Mouse (Mus musculus) MEL (cell line): ENCODE measurements around the gene Slit1. TPM values are rescaled to one million over a fixed set of nuclear protein-coding genes. Genes with fewer than 3 reads are reported as not detected.

Experiments used
- DNase-seq: peaks from one replicate; pipeline ENCODE4 v3.0.0; 2011; ENCODE audit warnings: low read depth, low spot score
- H3K27ac ChIP-seq: 2 replicates; pipeline ENCODE4 v1.5.1; 2012; ENCODE audit warnings: low read depth, mild to moderate bottlenecking, control low read depth, low read length, moderate library complexity; ENCODE audit not compliant: control insufficient read depth
- H3K27me3 ChIP-seq, 2 experiments: fragments of 150-350 bp in 1 of 2; sonication (generic) in 1 of 2; 2 replicates each; pipeline ENCODE4 v1.6.1; 2012; ENCODE audit warnings: low read length in 2 of 2, mild to moderate bottlenecking in 2 of 2, improper control_type of control experiment in 1 of 2, moderate library complexity in 1 of 2; ENCODE audit not compliant: insufficient read depth in 2 of 2, control insufficient read depth in 1 of 2
- H3K36me3 ChIP-seq, 2 experiments: 2 replicates each; pipeline ENCODE4 v1.6.1; 2012 to 2014; ENCODE audit warnings: low read length in 2 of 2, improper control_type of control experiment in 1 of 2, inconsistent platforms in 1 of 2, mild to moderate bottlenecking in 1 of 2; ENCODE audit not compliant: insufficient read depth in 2 of 2, control insufficient read depth in 1 of 2
- H3K4me1 ChIP-seq, 2 experiments: fragments of 150-350 bp in 1 of 2; sonication (generic) in 1 of 2; 2 replicates each; pipeline ENCODE4 v1.6.1; 2012; ENCODE audit warnings: low read length in 2 of 2, improper control_type of control experiment in 1 of 2, mild to moderate bottlenecking in 1 of 2; ENCODE audit not compliant: insufficient read depth in 2 of 2, control insufficient read depth in 1 of 2
- H3K4me3 ChIP-seq, 2 experiments: fragments of 150-350 bp in 1 of 2; sonication (generic) in 1 of 2; 2 replicates each; pipeline ENCODE4 v1.5.1; 2012; ENCODE audit warnings: low read depth in 2 of 2, low read length in 2 of 2, mild to moderate bottlenecking in 2 of 2, moderate library complexity in 2 of 2, control low read depth in 1 of 2, improper control_type of control experiment in 1 of 2; ENCODE audit not compliant: control insufficient read depth in 1 of 2, insufficient read depth in 1 of 2
- H3K79me2 ChIP-seq: 2 replicates; pipeline ENCODE4 v1.6.1; 2012; ENCODE audit warnings: mild to moderate bottlenecking, low read length, moderate library complexity; ENCODE audit not compliant: control insufficient read depth, poor library complexity, insufficient read depth
- H3K9ac ChIP-seq: 2 replicates; pipeline ENCODE4 v1.6.1; 2012; ENCODE audit warnings: low read depth, mild to moderate bottlenecking, control low read depth, low read length, moderate library complexity; ENCODE audit not compliant: control insufficient read depth, poor library complexity, severe bottlenecking
- H3K9me3 ChIP-seq: fragments of 150-350 bp; sonication (generic); replicated peaks from 2 replicates; pipeline ENCODE4 v1.6.1; 2012; ENCODE audit warnings: mild to moderate bottlenecking, low read length, improper control_type of control experiment, moderate library complexity; ENCODE audit not compliant: insufficient read depth
- CTCF ChIP-seq, 3 experiments: IDR thresholded peaks in 2 of 3; conservative IDR thresholded peaks in 1 of 3; 2 replicates each; pipeline ENCODE4 v1.5.1; 2011 to 2012; ENCODE audit warnings: low read length in 3 of 3, low read depth in 2 of 3, mild to moderate bottlenecking in 2 of 3, improper control_type of control experiment in 1 of 3, inconsistent platforms in 1 of 3, mixed read lengths in 1 of 3, moderate library complexity in 1 of 3; ENCODE audit not compliant: control insufficient read depth in 1 of 3, insufficient read depth in 1 of 3, poor library complexity in 1 of 3, severe bottlenecking in 1 of 3
- ETS1 ChIP-seq: IDR thresholded peaks from 2 replicates; pipeline ENCODE4 v1.6.1; 2012; ENCODE audit warnings: low read depth, mild to moderate bottlenecking, inconsistent platforms, low read length, improper control_type of control experiment, moderate library complexity
- HCFC1 ChIP-seq: IDR thresholded peaks from 2 replicates; pipeline ENCODE4 v1.6.1; 2012; ENCODE audit warnings: low read depth, mild to moderate bottlenecking, inconsistent platforms, low read length, improper control_type of control experiment, moderate library complexity
- KAT2A ChIP-seq: conservative IDR thresholded peaks from 2 replicates; pipeline ENCODE4 v1.6.1; 2012; ENCODE audit warnings: low read depth, low read length, improper control_type of control experiment, inconsistent platforms
- NELFE ChIP-seq: IDR thresholded peaks from 2 replicates; pipeline ENCODE4 v1.6.1; 2011; ENCODE audit warnings: low read depth, low read length, improper control_type of control experiment
- POLR2A ChIP-seq, 2 experiments: IDR thresholded peaks; 2 replicates each; pipeline ENCODE4 v1.6.1; 2011 to 2012; ENCODE audit warnings: low read length in 2 of 2, mild to moderate bottlenecking in 2 of 2, control low read depth in 1 of 2, improper control_type of control experiment in 1 of 2, low read depth in 1 of 2, moderate library complexity in 1 of 2; ENCODE audit not compliant: control insufficient read depth in 1 of 2, insufficient read depth in 1 of 2, poor library complexity in 1 of 2
- POLR2AphosphoS2 ChIP-seq: IDR thresholded peaks from 2 replicates; pipeline ENCODE4 v1.6.1; 2011; ENCODE audit warnings: low read length, improper control_type of control experiment
- TAL1 ChIP-seq: IDR thresholded peaks from 2 replicates; pipeline ENCODE4 v1.6.1; 2012; ENCODE audit warnings: mild to moderate bottlenecking, inconsistent platforms, low read length, moderate library complexity, mixed read lengths
- USF2 ChIP-seq, 2 experiments: IDR thresholded peaks; 2 replicates each; pipeline ENCODE4 v1.6.1; 2011 to 2012; ENCODE audit warnings: improper control_type of control experiment in 2 of 2, low read length in 2 of 2, borderline replicate concordance in 1 of 2, inconsistent platforms in 1 of 2, low read depth in 1 of 2, mild to moderate bottlenecking in 1 of 2; ENCODE audit not compliant: insufficient read depth in 1 of 2
- ZKSCAN1 ChIP-seq: IDR thresholded peaks from 2 replicates; pipeline ENCODE4 v1.6.1; 2012; ENCODE audit warnings: low read depth, mild to moderate bottlenecking, inconsistent platforms, low read length, improper control_type of control experiment, moderate library complexity
- ZMIZ1 ChIP-seq: IDR thresholded peaks from 2 replicates; pipeline ENCODE4 v1.6.1; 2012; ENCODE audit warnings: low read depth, mild to moderate bottlenecking, inconsistent platforms, low read length, improper control_type of control experiment, moderate library complexity
- polyA plus RNA-seq, 2 experiments: library from polyadenylated mRNA; stranded (reverse) in 1 of 2; unstranded in 1 of 2; fragments of >175 nt in 1 of 2; fragments of >200 nt in 1 of 2; gene quantifications; 2 replicates each; pipeline versions ENCODE4 v1.2.1 to v1.2.4; 2012; ENCODE audit warnings: low replicate concordance in 2 of 2, low read depth in 1 of 2; ENCODE audit not compliant: insufficient read length in 2 of 2, insufficient read depth in 1 of 2, missing spikeins in 1 of 2
- total RNA-seq: library from RNA; depleted of rRNA; stranded (reverse); fragments of 300-350 nt; gene quantifications from 2 replicates; pipeline ENCODE4 v1.2.3, GENCODE M21; 2012

Slit1 gene
- total and polyA plus RNA-seq, 3 experiments: 0.04 TPM; not detected in 1

- no peaks in the 10 kb centered on the region for H3K9me3 ChIP-seq
- TF ChIP-seq ZMIZ1: no peak
- TF ChIP-seq KAT2A: 0 out of 2 replicates have a peak, but pooled peaks have one; percentile 6
- H3K4me3 ChIP-seq: no peak overlapping the region
- no peaks in the 10 kb centered on the region for H3K27me3 ChIP-seq
- H3K27ac ChIP-seq: no peak overlapping the region
- no peaks in the 10 kb centered on the region for H3K79me2 ChIP-seq
- H3K4me1 ChIP-seq: peaks cover 0 to 3% of the 10 kb centered on the region in 2 experiments; a peak in 1 of 4 replicates
- H3K9ac ChIP-seq: no peak overlapping the region
- DNase-seq: no peak
- peaks cover 2 to 34% of the 10 kb centered on the region in 2 experiments for H3K36me3 ChIP-seq
Measured at GRCm38 (mm10) chr19:41560856-41561255, 182.6 kb downstream of the Slit1 start.

DNA sequence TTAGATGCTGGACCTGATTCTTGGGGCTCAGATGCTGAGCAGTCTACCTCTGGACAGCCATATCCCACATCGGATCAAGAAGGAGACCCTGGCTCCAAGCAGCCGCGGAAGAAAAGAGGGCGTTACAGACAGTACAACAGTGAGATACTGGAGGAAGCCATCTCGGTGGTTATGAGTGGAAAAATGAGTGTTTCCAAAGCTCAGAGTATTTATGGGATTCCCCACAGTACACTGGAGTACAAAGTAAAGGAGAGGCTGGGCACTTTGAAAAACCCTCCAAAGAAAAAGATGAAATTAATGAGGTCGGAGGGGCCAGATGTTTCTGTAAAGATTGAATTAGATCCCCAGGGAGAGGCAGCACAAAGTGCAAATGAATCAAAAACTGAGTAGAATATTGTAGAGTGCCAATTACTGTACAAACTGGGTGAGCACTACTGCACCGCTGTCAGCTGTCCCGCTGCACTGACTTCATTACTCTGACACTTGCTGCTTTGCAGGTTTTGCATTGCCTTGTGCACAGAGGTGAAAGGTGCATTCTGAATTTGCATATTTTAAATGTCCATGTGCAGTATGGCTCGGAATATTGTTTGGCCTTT lies 184.5 kb downstream of the Slit1 start:
- H3K36me3 ChIP-seq: peaks cover 2 to 46% of the 10 kb centered on the region in 2 experiments
- no peaks in the 10 kb centered on the region for H3K27me3 ChIP-seq
- H3K9me3 ChIP-seq: no peaks in the 10 kb centered on the region
- H3K27ac ChIP-seq: no peak overlapping the region
- TF ChIP-seq POLR2A (IDR thresholded peaks at IDR 0.05; ENCODE audit: control insufficient read depth in 1 of 2, insufficient read depth in 1 of 2, low read depth in 1 of 2, low read length in 2 of 2, poor library complexity in 1 of 2) (no peak), USF2 (IDR thresholded peaks at IDR 0.05; ENCODE audit: borderline replicate concordance in 1 of 2, insufficient read depth in 1 of 2, low read depth in 1 of 2, low read length in 2 of 2) (no peak)
- H3K79me2 ChIP-seq: no peaks in the 10 kb centered on the region
- H3K9ac ChIP-seq: no peak overlapping the region
- no peak overlapping the region for H3K4me3 ChIP-seq
- peaks cover 0 to 3% of the 10 kb centered on the region in 2 experiments; a peak in 1 of 4 replicates for H3K4me1 ChIP-seq
- DNase-seq: no peak

DNA sequence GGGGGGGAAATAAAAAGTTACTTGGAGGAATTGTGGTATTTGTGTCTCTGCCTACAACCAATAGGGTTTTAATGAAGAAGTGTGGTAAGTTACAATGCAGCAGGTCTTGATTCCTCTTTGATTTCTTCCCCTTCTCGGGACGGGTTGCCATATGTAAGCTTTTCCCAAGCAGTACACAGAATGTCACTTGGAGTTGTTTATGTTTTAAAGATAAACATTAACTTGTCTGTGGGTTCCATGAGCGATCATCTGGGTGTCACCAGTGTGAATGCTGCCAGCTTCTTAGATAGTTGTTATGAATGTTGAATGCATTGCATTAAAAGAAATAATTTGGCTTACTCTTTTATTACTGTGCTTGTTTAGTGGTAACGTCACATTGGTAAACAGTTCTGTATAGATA lies 186.0 kb downstream of the Slit1 start:
- H3K27me3 ChIP-seq: no peaks in the 10 kb centered on the region
- no peak for TF ChIP-seq CTCF (IDR thresholded peaks at IDR 0.05 in 2 of 3, conservative IDR thresholded peaks at IDR 0.05 in 1 of 3; ENCODE audit: control insufficient read depth in 1 of 3, insufficient read depth in 1 of 3, low read depth in 2 of 3, low read length in 3 of 3, poor library complexity in 1 of 3, severe bottlenecking in 1 of 3)
- TF ChIP-seq, all 39 proteins: peak for 0
- H3K4me3 ChIP-seq: no peak overlapping the region
- no peaks in the 10 kb centered on the region; a peak in 1 of 4 replicates for H3K4me1 ChIP-seq
- no peak overlapping the region for H3K27ac ChIP-seq
- H3K36me3 ChIP-seq: peaks cover 2 to 54% of the 10 kb centered on the region in 2 experiments
- DNase-seq: no peak
- no peak overlapping the region for H3K9ac ChIP-seq
- H3K9me3 ChIP-seq: no peaks in the 10 kb centered on the region
- no peaks in the 10 kb centered on the region for H3K79me2 ChIP-seq

- Histone ChIP-seq H3K9me3 (no peaks in the 10 kb centered on the region), H3K79me2 (no peaks in the 10 kb centered on the region), H3K9ac (no peak overlapping the region), H3K27me3 (no peaks in the 10 kb centered on the region), H3K4me3 (no peak overlapping the region), H3K27ac (no peak overlapping the region), H3K36me3 (peaks cover 2 to 55% of the 10 kb centered on the region in 2 experiments), H3K4me1 (no peaks in the 10 kb centered on the region)
- TF ChIP-seq KAT2A: no peak
- no peak for TF ChIP-seq HCFC1
- no peak for TF ChIP-seq NELFE
- TF ChIP-seq POLR2AphosphoS2: no peak
- no peak for TF ChIP-seq ZKSCAN1
- no peak for TF ChIP-seq ETS1
- no peak for TF ChIP-seq TAL1
- DNase-seq: no peak
Measured at GRCm38 (mm10) chr19:41556981-41557380, 186.5 kb downstream of the Slit1 start.
